Mouse (Mus musculus) layer of hippocampus, postnatal 14 days (tissue): ENCODE results near the gene C1qtnf5. TPM values are rescaled to one million over a fixed set of nuclear protein-coding genes. Genes with fewer than 3 reads are reported as not detected.
A peak's percentile ranks its signal among the peaks of the same experiment; 100 is the strongest.

ENCODE experiments used
- DNase-seq, 2 experiments: peaks; one replicate each; pipeline ENCODE4 v3.0.0; 2021 to 2022; ENCODE audit warnings: low spot score in 2 of 2, mixed read lengths in 1 of 2
- total RNA-seq, 2 experiments: library from RNA; stranded (reverse); gene quantifications; 2 replicates each; pipeline ENCODE4 v1.2.3; 2021

The C1qtnf5 gene
- total RNA-seq, 2 experiments from 2014 or later, result 13.5 to 18.6 TPM

DNA sequence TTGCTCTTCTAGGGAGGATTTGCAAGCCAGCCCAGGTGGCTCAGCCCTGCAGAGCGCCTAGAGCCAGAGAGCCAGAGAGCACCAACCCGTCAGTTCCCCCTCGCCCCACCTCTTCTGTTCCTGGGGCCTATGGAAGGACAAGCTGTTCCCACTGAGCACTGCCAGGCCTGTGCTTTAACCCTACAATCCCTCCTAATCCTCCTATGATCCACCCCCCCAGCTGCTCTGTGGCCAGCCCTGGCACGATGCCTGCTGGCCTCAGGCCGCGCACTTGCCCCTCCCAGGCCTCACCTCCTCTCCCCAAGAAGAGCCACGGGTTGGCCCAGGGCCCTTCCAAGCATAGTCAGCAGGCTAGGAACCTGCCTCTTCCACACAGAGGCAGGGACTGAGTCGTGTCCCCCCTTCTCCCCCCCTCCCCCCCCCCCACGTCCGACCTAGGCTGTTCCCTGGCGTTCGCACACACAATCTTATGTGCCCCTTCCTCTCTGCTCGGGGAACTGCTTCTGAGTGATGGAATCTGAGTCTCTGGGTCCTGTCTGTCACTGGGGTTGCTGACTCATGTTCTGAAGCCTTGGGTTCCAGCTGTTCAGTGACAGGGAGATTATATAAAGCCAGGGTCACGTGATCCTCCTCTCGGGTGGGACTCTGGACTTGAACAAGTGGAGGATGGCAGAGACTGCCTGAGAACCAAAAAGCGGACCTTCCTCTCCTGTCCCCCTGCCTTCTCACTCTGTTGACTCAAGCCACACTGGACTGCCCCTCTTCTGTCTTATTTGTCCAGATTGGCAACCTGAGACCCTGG is 27.9 kb upstream of the C1qtnf5 start:
- peak; percentile 19 to 77 for DNase-seq

DNA sequence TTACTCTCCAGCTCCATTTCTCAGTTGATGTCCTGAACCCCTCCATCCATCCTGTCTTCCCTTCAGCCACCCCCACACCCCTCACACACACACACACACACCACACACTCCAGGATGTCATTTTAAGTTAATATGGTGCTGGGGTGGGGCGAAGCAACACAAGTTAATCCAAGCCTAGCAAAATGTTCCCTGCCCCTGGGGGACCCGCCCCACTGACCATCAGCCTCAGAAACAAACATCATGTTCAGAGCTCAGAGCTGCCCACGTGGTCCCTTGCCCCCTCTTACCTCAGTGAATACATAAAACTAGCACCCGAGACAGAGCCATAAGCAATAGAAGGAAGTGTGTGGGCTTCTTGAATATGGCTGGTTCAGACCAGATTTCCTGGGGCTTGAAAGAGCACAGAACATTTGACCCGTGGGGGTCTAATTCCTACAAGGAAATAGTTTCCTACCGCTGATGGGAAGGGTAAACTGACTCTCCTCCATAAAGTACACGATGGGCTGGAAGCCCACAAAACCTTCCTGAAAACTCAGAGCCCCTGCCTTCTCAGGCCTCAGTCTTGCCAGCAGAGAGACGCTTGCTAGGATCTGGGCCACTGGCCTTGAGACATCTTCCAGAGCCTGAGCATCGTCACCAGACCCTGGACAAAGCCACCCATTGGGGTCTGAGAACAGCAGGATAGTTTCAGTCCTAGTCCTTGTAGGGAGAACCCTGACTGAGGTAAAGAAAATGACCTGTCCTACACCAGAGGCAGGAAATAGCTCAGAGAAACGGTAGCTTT is 26.9 kb upstream of the C1qtnf5 start:
- peak in 1 of 2 experiments; percentile 1 for DNase-seq

DNA sequence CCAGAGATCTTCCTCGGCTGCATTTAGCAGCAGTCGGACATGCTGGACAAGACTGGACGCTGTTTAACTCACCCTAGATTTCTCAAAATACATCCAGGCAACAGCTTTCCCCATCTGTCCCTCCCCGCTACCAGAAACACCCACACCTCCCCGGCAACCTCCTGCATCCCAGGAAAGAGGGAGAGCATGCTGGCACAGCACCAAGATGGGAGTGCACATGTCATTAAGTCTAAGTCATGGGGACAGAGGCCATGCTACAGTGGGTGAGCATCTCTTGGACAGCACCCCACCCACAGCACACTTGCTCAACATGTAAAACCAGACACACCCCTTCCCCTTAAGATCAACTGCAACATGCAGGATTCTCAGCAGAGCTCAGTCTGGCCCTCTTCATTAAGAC is 26.1 kb upstream of the C1qtnf5 start:
- DNase-seq, result peak in 1 of 2 experiments; percentile 4

DNA sequence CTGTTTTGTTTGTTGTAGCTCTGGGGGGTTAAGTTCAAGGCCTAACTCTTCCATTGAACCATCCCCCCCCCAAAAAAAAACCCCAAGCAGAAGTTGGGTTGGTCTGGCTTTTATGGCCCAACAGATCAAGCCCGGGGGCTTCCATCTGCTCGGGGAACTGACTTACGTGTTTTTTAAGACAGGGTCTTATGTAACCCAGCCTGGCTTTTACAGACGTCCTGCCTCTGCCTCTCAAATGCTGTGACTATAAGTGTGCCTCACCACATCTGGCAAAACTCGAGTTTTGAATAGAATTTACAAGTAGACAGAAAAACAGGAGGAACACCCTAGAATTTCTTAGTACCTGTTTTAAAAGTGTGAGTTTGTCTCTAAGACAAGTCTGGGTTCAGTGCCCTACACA is 25.5 kb upstream of the C1qtnf5 start:
- no peak for DNase-seq

DNA sequence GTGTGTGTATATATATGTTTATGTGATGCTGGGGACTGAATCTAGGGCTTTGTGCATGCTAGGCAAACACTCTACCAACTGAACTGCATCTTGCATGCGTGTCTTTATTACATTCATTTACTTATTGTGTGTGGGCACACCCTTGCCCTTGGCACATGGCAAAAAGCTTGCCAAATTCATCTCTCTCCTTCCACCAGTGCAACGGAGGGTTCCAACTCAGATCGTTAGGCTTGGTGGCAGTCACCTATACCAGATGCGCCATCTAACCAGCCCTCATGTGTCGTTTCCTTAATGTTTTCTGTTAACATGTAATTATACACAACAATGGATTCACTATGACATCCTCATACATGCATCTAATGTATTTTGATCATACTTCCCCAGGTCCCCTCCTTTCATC is 24.8 kb upstream of the C1qtnf5 start:
- DNase-seq, result no peak

DNA sequence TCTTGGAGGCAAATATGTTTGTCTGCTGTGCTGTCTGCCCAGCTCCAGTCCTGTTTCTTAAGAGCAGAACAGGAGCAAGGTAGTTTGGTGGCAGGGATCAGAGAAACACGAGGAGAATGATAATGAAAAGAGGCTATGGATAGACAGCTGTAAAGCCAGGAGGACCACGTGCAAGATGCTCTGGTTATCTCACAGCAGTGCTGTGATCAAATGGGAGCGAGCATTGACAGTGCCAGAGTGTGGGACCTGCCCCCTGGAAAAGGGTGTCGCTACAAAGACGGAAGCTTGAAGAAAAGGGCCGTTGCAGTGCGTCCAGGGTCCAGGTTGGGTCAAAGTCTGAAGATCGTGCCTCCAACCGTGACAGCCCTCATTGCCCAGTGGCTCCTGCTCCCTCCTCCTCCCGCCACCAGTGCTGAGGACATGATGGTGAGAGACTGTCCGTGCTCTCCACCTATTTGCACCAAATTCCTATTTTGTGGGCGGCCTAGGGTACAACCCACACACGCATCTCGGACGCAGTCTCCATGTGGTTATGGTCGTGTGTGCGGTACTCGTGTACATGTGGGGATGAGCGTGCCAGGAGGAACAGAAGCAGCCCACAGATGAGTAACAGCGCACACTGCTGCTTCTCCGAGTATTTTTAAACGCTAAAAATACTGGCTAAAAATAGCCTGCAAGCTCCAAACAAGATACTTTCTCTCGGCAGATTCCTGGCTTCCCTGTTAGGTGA is 23.5 kb upstream of the C1qtnf5 start:
- peak in 1 of 2 experiments; percentile 52 for DNase-seq

DNA sequence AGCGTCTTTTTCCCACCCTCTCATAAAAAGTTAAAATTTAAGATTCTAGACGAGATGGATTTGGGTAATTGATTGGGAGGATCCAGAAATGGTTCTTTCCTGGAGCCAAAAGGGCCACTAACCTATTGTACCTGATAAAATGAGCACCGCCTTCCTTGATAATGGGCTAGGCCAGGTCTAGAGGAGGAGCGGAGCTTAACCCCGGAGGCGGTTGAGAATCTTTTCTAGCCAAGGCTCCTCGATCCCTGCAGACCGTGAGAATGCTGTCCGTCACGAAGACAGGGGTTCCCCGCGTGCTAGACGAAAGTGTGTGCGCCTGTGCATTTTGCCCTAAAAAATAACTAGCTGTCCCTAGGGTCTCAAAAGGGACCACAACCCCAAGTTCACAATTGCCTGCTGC is 22.8 kb upstream of the C1qtnf5 start:
- DNase-seq, result no peak

DNA sequence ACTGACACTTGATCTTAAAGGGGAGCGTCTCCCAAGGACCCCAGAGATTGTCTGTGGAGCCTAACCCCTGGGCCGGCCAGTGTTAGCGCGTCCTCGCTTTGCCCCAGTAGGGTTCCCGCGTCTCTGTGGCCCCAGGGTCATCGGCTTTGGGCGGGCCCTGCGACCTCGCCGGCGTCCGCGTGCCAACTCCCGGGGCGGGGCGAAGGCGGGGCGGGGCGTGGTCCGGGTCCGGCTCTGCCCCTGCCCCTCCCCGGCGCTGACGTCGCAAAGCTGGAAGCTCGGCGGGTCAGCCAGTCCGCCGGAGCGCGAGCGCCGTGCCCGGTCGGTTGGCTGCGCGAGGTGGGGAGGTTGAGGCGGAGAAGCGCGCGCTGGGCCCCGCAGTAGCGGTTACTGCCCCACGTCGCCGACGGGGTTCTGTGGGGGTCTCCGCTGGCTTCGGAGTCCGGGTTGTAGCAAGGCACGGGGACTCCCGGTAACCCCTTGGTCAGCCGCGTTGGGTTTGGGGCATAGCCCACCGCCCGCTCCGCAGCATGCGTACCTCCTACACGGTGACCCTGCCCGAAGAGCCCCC is 22.3 kb upstream of the C1qtnf5 start:
- peak; percentile 86 to 89 for DNase-seq

DNA sequence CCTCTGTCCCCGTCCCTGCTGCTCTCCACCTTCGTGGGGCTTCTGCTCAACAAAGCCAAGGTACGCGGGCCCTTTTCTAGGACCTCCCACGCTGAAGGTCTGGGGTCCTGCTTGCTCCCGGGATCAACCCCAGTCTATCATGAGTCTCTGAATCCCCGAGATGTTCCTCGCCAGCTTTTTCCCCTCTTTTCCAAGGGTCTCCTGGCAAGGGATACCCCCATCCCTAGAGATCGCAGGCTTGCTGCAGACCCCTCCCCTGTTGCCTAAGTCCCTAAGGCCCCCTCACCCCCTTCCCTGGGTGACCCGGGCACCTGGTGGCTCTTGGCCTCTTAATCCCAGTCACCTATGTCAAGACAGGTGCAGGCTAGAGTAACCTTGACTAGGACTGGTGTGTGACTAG is 21.8 kb upstream of the C1qtnf5 start:
- no peak for DNase-seq

DNA sequence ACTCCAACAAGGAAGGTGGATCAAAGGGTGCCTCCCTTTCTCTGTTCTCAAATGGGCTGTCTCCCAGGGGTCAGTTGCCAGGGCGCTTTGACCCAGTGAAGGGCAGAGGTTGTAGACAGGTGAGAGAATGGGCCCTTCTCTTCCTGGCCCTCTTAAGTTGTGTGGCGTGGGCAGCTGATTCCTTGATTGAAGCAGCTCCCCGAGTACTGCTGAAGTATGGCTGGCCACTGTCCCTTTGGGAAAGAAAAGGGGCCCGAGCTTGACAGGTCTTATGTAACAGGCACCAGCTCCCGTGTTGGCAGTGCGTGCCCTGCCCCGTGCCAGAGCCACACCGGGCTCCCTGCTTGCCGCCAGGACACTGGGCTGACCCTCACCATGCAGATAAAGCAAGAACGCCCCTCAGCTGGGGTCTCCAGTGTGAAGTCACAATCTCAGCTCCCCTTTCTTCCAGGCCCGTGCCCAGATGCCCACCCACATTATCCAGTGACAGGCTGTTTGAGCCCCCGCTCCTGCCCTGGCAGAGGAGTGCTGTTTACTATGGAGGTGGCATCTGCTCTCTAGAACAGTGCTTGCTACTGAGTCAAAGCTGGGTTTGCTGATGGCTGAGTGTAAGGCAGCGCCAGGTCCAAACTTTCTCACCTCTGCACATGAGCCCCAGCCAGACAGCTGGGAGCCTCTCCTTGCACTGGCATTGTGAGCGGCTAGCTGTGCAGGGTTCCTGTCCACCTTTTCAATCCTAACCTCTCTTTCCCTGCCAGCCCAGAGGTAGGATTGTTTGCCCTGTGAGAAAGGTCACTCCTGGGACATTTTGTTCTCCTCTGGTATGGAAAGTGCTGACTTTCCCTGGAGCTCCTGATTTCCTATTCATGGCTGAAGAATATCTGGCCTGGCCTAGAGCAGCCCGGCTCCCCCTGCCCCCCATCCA is 21.0 kb upstream of the C1qtnf5 start:
- peak; percentile 72 to 74 for DNase-seq

DNA sequence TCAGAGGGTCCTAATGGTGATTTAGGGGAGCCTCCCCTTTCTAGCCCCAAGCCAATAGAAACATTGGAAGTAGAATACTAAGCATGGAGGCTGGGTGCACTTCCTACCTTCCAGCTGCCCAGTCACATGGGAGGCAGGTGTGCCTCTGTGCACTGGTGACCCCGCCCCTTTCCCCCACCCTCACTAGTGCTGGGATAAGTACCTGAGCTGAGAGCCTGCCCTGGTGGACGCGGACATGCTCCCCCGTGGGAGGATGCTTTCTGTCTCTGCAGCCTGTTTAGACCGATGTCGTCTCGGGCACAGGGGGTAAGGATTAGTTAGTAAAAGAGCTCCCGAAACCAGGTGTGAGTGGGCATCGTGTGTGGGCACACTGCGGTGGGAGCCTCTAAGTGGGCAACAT is 20.1 kb upstream of the C1qtnf5 start:
- no peak for DNase-seq

DNA sequence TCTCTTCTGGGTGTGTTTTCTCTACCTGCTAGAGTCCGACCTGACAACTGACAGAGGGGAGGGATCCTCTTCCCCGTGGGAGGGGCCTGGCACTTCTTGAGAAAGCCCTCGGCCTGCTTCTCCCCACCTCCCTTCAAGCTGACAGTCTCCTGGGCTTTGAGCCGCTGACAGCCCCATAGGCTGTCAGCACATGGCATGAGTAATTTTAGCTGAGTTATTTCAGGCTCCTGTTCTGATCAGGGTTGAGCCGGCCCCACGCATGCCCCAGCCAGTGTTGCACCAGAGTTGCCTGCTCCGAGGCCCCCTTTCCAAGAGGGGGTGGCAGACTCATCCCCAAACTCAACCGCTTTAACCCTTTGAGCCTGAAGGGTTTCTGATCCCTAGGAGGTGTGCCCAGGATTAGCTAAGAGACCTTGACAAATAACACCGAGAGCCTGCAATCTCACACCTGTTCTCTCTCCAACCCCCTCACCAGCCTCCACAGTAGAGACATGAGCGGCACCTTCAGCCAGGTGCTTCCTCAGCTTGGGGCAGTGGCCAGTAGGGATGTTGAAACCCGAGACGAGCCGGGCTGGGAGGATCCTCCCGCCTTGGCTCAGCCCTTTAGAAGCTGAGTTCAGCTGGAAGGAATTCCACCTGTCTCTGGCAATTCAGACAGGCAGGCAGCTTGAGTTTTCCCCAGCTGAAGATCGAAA is 19.1 kb upstream of the C1qtnf5 start:
- DNase-seq, result peak in 1 of 2 experiments; percentile 54

DNA sequence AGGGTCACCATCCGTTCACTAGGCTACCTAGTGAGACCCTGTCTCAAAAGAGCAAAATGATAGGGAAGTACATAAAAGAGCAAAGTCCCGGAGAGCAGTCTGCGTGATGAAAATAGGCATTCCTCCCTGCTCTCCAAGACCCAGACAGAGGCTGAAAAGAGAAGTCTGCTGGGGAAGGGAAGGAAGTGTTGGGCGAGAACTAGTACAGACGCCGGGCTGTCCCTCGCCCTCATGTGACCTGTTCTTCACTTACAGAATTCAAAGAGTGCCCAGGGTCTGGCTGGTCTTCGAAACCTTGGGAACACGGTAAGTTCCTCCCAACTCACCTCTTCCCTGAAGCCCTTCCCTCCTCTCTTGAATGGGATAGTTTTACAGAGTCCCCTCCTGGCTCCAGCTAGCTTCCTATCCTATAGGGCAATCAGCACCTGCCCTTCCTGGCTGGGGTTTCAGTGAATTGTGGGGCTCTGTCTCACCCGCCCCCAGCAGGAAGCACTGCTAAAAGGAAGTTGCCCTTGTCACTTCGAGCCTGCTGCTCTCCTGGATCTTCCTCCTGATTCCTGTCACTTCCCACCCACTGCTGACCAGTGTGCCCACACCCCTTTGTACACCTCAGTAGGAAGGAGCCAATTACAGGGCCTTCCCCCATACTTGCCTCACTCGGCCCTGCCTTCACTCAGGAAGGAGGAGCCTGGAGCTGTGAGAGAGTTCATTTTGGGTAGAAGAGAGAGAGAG is 18.0 kb upstream of the C1qtnf5 start:
- DNase-seq, result no peak

DNA sequence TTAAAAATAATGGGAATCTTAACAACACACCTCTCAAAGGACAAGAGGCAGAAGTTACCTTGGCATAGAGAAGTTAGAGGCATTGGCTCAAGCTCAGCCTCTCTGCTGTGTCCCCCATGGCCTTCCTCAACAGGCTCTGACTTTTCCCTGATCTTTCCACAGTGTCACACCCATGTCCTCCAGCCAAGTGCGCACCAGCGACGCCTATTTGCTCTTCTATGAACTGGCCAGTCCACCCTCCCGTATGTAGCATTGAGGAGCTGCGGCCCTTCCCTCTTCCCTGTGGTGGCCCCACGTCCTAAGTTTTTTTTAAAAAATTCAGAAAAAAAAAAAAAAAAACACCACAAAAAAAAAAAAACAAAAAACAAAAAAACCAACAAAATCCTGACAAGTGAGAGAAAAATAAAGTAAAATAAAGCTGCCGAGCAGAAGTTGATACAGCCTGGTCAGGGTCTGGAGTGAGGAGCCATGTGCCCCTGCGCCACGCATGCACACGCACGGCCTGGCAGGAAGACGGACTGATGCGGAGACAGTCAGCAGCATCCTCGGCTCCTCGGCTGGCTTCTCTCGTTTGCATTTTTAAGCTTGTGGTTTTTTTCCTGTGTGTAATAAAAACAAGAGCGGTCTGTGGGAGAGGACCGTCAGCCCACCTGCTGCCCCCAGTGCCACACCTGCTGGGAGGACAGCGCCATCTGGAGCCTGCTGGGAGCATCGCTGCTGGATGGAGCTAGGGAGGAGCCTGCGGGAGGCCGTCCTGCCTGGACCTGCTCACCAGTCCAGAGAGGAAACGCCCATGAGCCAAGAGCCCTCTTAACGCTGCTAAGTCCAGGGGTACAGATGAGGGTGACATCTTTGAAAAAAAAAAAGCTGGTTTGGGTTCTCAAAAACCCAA is 13.2 kb upstream of the C1qtnf5 start:
- DNase-seq, result peak; percentile 77 to 78

DNA sequence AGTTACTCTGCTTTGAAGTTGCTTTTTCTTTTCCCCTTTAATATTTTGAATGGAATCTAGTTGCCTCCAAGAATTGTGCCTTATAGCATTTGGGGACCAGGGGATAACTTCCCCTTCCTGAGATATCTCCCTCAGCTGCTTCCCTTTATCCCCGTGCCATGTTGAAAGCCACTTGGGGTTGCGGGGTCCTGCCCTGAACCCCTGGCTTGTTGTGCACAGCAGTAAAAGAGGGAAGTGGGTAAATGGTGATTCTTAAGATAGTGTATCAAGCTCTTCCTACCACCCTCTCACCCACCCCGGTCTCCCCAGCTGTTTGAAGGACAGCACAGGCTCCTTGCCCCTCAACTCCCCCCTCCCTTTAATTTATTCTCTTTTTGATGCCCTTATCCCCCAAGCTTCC is 12.3 kb upstream of the C1qtnf5 start:
- no peak for DNase-seq

DNA sequence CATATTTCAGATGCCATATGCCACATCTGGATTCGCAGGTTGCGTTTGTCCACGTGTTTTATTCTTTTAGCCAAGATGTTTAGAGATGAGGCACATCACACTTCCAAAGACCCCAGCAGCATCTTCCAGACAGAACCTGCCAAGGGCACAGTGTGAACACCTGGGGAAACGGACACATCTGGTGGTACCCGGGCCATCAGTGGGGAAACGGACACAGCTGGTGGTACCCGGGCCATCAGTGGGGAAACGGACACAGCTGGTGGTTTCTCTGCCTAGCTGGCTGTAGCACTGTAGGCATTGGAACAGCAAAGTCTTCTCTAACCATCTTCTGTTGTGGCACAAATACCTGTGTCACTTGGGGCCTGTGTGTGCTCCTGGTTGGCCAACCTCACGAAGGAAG is 11.3 kb upstream of the C1qtnf5 start:
- DNase-seq, result no peak

DNA sequence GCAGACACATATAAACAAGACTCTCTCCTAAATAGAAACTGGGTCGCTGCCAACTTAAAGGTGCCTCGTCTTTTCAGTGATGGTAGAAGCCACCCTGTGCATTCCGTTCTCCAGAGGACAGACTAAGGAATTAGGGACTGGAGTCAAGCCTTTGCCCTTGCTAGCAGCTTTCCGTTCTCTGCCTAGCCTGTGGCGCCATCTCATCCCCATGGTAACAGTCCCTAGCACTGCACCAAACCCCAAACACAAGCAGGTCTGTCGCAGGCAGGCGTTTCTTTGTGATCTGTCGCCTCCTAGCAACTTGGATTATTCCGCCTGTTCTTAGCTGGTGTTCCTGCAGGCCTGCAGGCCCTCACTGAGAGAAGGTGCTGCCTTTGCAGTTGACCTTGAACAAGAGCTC is 10.5 kb upstream of the C1qtnf5 start:
- DNase-seq, result peak; percentile 65

DNA sequence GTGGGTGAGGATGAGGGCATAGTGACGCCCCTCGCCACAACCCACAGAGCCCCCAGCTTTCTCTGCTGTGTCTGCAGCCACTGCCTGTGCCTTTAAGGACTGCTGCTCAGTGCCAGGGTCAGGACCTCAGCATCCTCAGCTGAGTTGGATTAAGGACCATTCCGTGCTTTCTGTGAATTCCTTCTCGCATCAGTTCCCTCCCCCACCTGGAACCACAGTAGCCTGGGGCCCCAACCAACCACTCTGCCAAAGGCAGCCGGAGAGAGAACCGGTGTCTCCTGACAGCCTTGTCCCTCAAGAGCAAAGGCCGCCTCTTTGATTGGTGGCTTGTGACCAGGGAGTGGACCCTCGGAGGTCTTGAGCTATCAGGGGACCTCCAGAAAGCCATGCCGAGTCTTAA is 5.6 kb upstream of the C1qtnf5 start, which contains the start of gene Mfrp:
Gene Mfrp, plus strand, starts transcription at position 240 of the 400 bp plus-strand sequence.
- DNase-seq, result no peak
